Mouse (Mus musculus): Measurements from ENCODE around the gene Kazn.

Gene Kazn

DNA sequence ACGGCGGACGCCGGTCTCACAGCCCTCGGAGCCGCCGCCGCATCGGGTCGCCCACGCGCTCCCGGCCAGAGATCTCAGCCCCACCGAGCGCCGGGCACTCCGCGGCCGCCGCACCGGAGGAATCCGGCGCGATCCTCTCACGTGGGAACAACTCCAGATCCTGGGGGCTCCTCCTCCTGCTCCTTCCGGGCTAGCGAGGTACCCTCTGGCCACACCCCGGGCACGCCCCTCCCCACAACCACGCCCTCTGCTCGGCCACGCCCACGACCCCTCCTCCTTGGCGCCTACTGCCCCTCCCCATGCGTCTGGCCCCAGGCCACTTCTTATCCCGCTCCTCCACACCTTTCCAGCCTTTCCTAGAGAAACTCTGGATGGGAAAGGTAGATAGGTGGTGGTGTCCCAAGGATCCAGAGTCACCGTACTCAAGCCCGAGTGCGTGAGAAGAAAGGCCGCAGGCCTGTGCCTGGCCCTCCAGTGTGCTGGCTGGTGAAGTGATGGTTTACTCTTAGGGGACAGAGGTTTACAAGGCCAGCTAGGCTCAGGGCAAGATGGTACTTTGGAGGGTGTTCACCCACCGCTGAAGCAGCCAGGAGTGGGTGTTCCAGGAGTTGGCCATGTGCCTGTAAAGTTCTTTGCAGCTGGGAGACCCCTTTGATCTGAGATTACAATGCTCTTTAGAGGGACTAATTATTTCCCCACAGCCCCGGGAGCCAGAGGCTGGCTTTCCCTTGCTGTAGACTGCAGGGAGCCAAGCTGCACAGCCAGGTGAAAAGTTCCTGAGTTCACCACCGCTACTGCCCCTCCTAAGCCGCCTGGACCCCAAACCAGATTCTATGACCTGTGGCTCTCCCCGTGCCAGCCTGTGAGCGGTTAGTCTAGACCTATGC is at the start of gene Kazn:
Kazn (minus strand) TSS at position 162 of the 887 bp plus-strand sequence.
- no peak for DNase-seq (ENCODE audit: extremely low read depth, low read depth, low spot score)

DNA sequence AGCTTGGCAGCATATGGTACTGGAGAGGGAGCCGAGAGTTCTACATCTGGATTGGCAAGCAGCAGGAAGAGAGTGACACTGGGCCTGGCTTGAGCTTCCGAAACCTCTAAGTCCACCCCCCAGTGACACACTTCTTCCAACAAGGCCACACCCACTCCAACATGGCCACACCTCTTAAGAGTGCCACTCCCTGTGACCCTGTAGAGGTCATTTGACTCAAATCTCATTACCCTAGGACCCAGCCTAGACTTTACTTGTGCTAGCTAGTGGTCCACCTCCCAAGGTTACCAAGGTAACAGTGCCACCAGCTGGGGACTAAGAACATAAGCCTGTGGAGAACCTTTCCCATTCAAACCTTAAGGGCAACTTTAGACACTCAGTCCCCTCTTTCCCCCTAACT is 46.3 kb upstream of the Kazn start:
- DNase-seq (ENCODE audit: extremely low read depth, low read depth, low spot score): no peak

DNA sequence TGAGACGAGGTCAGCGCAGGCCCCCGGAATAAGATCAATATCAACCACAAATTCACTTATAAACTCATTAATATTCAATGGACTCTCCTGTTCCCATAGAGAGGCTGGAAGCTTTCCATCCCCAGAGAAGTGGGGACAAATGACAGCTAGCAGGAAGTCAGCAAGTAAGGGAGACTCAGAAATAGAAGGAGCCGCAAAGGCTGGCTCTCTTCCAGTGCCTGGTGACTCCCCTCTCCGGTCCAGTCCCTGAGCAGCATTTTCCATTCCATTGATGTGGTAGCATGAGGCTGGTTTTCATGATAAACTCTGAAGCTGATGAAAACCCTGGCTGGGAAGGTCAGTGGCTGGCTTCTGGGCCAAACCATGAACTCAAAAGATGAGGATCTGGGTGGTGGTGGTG is 44.7 kb upstream of the Kazn start:
- DNase-seq (ENCODE audit: extremely low read depth, low read depth, low spot score): no peak

- DNase-seq (ENCODE audit: extremely low read depth, low read depth, low spot score): no peak
Measured at GRCm38 (mm10) chr4:142278197-142278575, 39.0 kb upstream of the Kazn start.

DNA sequence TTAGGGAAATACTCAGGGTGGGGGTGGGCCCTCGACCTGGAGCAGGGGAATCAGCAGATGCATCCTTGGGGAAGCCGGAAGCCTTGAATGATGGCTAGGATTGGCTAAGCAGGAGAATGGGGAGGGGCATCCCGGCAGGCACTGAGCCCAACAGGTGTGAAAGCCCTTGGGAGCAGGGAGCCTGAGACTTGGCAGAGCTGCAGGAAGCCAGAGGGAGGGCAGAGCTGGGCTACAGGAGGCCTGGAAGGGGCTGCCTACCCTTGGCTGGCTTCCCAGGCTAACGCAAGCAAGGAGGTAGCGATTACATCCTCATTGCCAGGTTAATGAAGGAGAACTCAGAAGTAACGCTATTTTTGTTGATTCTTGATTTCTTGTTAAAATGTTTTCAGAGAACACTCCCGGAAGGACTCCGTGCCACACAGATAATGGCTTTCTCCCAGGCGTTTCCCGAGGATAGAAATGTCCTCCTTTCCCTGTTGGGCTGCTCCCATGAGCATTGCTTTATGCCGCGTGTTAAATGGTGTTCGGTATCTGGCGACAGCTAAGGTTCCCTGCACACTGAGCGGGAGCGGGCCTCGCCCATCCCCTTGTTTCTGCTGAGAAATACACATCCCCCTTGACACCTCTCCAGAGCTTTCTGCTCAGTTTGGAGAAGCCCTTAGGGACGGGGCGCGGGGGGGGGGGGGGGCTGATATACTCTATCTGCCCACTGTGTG is 38.4 kb upstream of the Kazn start:
- DNase-seq (ENCODE audit: extremely low read depth, low read depth, low spot score): no peak

DNA sequence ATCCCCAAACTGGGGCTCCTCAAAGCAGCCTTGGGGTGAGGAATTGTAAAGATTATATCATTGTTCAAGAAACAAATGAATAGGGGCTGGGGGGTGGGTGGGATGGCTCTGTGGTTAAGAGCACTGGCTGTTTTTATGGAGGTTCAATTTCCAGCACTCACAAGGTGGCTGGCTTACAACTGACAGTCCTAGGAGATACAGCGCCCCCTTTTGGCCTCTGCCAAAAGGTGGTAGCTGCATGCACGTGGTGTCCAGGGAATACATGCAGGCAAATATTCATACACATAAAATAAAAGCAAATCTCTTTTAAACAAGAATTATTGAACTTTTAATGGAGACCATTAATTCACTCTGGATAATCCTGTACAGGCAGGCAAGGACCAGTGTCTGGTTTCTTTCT is 36.0 kb upstream of the Kazn start:
- DNase-seq (ENCODE audit: extremely low read depth, low read depth, low spot score): no peak

DNA sequence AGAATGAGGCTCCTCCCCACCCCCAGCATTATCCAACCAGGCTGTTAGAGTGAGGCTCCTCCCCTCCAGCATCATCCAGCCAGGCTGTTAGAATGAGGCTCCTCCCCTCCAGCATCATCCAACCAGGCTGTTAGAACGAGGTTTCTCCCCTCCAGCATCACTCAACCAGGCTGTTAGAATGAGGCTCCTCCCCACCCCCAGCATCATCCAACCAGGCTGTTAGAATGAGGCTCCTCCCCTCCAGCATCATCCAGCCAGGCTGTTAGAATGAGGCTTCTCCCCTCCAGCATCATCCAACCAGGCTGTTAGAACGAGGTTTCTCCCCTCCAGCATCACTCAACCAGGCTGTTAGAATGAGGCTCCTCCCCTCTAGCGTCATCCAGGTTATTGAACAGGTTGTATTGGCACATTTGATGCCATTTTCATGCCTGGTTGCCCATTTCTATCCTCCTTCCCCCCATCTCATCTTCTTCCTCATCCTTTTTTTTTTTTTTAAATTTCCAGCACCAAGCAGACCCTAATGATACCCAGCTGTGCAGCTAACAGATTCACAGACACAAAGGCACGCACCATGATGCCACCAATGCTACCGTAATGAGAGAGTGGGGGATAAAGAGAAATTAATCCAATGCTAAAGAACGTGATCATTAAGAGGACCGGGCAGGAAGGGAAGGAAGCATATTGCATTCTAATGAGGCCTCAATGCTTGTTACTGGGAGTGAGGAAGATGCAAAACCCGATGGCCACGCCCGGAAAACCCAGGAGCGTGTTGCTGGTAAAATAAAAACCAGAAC is 35.4 kb upstream of the Kazn start:
- no peak for DNase-seq (ENCODE audit: extremely low read depth, low read depth, low spot score)

GRCm38 (mm10) chr4:142271506-142271905 is 32.3 kb upstream of the Kazn start:
- no peak for DNase-seq (ENCODE audit: extremely low read depth, low read depth, low spot score)

DNA sequence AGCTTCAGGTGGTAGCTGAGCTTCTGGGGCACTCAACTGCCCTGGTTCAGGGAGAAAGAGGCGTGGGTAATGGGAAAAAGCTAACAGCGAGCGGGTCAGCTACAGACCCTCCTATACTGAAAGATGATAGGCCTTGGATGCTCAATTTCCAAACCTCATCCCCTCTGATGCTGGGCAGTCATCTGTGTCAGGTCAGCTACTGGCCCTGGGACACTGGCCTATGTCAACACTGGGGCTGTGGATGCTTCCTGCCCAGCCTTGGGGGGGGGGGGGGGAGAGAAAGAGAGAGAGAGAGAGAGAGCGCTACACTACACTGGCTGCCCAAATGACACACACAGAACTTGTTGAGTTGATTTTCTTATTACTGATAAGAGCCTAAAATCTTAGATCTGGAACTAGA is 28.6 kb upstream of the Kazn start:
- DNase-seq (ENCODE audit: extremely low read depth, low read depth, low spot score): no peak

DNA sequence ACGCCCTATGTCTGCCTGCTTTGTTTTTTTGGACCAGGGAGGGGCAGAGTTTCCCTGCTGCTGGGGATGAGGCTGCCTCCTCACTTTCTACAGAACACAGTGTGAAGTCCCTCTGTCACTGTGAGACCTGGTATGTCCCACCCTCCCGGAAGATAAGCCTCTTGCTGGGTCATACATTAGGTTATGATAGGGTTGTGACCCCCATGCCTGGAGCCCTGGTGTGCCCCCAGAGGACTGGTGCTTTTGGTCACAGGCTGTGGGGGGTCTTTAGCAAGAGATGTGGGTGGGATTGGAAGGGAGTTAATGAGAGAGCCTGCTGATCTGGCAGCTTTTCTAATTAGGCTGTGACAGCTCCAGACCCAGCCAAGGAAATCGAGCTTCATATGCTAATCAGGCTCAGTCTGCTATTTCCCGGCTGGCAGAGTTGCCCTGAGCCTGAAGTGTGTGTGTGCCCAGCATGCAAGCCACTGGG is 28.2 kb upstream of the Kazn start:
- no peak for DNase-seq (ENCODE audit: extremely low read depth, low read depth, low spot score)

GRCm38 (mm10) chr4:142264335-142264734 is 25.1 kb upstream of the Kazn start:
- DNase-seq (ENCODE audit: extremely low read depth, low read depth, low spot score): no peak

- DNase-seq (ENCODE audit: extremely low read depth, low read depth, low spot score): peak; percentile 59
Measured at GRCm38 (mm10) chr4:142261725-142262124, 22.5 kb upstream of the Kazn start.

DNA sequence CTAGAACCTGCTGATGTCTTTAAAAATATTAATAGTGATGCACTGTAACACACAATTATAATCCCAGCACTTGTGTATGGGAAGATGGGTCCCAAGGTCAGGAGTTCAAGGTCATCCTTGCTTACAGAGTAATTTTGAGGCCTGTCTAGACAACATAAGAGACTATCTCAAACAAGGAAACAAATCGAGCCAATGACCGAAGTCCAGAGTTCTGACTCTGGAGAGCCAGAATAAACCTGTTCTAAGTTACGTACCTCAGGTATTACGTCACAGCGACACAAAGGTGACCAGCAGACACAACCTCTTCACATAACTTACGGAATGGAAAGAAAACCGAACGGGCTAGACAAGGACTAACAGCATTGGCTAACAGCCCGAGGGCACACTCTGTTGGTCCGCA is 19.5 kb upstream of the Kazn start:
- no peak for DNase-seq (ENCODE audit: extremely low read depth, low read depth, low spot score)

- DNase-seq (ENCODE audit: extremely low read depth, low read depth, low spot score): no peak
Measured at GRCm38 (mm10) chr4:142254088-142254487, 14.9 kb upstream of the Kazn start.

- no peak for DNase-seq (ENCODE audit: extremely low read depth, low read depth, low spot score)
Measured at GRCm38 (mm10) chr4:142251471-142252354, 12.5 kb upstream of the Kazn start.

DNA sequence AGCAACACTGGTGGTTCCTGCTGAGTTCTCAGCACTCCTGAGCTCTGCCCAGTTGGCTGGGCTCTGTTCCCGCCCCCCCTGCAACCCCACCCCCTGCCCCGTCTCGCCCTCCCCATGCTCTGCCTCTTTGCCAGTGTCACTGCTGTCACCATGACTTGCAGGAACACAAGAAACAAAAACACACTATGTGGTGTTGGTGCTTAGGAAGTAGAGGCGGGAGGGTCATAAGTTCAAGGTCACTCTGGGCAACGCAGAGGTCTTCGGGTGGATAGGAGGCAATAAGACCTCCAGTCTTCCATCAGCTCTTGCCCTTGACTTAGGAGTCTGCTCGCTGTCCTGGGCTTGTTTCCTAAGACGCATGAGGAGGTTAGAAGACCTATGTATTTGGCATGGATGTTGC is 10.9 kb upstream of the Kazn start:
- DNase-seq (ENCODE audit: extremely low read depth, low read depth, low spot score): no peak

DNA sequence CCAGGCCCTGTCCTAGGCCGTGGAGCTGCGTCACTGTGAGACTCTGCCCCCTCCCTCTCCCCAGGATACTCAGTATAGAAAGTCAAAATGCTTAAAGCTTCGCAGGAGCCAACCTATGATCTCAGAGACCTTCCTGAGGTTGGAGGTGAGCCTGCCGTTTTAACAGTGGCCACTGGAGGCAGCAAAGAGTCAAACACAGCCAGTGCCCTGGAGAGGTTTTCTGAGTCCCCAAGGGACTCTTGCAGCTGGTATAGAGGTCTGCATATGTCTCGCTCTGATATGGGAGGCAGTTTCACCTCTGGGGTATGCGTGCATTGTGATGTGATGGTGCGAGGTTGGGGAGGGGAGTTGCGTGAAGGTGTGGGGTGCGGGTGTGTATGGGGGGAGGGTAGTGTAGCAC is 10.2 kb upstream of the Kazn start:
- no peak for DNase-seq (ENCODE audit: extremely low read depth, low read depth, low spot score)

DNA sequence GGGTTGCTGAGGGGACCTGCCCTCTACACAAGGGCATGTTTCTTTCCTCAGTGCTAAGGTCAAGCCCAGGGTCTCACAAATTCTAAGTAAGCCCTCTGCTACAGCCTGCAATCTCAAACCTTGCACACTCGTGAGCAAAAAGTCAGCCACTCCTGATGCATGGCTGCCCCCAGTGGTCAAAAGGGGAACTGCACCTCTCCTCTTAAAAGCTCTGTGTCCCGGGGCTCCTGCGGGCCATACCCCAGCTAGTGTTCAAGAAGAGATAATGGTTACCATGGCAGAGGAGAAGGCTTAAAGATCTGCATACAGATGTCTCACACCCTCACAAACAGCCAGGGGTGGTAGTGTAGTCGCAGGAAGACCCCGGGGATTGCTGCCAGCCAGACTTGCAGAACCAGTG is 9.2 kb upstream of the Kazn start:
- no peak for DNase-seq (ENCODE audit: extremely low read depth, low read depth, low spot score)

- DNase-seq (ENCODE audit: extremely low read depth, low read depth, low spot score): no peak
Measured at GRCm38 (mm10) chr4:142246698-142247097, 7.5 kb upstream of the Kazn start.

DNA sequence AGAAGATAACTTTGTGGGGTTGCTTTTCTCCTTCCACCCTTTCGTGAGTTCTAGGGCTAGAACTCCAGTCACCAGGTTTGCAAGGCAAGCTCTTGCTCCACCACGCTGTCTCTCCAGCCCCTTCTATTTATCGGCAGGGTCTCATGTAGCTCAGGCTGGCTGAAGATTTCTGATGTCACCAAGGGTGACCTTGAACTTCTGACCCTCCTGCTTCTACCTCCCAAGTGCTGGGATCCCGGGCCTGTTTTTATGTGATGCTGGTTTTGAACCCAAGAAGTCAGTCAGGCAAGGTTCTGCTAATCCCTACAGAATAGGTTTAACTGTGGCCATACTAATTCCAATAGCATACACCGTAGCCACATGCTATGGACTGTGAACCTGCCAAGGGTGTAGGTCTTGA is 5.4 kb upstream of the Kazn start:
- no peak for DNase-seq (ENCODE audit: extremely low read depth, low read depth, low spot score)
